Mouse (Mus musculus) megakaryocyte, embryonic 14.5 days (primary cell): ENCODE measurements around the gene Defb39. TPM values are rescaled to one million over a fixed set of nuclear protein-coding genes. Genes with fewer than 3 reads are reported as not detected.

Experiments
- H3K27me3 ChIP-seq: replicated peaks from 2 replicates; pipeline ENCODE3; 2012; ENCODE audit warnings: inconsistent platforms
- H3K36me3 ChIP-seq: replicated peaks from 2 replicates; pipeline ENCODE3; 2012; ENCODE audit warnings: low read length, inconsistent platforms, mixed read lengths
- H3K4me1 ChIP-seq: 2 replicates; pipeline ENCODE4 v1.6.1; 2012; ENCODE audit warnings: inconsistent platforms
- H3K4me3 ChIP-seq: replicated peaks from 2 replicates; pipeline ENCODE3; 2012; ENCODE audit warnings: moderate library complexity, mild to moderate bottlenecking, inconsistent platforms
- H3K9me3 ChIP-seq: 2 replicates; pipeline ENCODE4 v1.6.1; 2012; ENCODE audit warnings: inconsistent platforms
- FLI1 ChIP-seq: IDR thresholded peaks from 2 replicates; pipeline ENCODE4 v1.6.1; 2012; ENCODE audit warnings: low read length, inconsistent platforms, mixed read lengths
- GATA1 ChIP-seq: IDR thresholded peaks from 3 replicates; pipeline ENCODE4 v1.6.1; 2012; ENCODE audit warnings: mixed read lengths, low read length, inconsistent platforms, borderline replicate concordance
- polyA plus RNA-seq: library from polyadenylated mRNA; stranded (reverse); fragments of >175 nt; gene quantifications from 2 replicates; pipeline ENCODE4 v1.2.3, GENCODE M21; 2012; ENCODE audit warnings: low replicate concordance; ENCODE audit not compliant: insufficient read depth

Gene Defb39
- not detected in 2 replicates for polyA plus RNA-seq

DNA sequence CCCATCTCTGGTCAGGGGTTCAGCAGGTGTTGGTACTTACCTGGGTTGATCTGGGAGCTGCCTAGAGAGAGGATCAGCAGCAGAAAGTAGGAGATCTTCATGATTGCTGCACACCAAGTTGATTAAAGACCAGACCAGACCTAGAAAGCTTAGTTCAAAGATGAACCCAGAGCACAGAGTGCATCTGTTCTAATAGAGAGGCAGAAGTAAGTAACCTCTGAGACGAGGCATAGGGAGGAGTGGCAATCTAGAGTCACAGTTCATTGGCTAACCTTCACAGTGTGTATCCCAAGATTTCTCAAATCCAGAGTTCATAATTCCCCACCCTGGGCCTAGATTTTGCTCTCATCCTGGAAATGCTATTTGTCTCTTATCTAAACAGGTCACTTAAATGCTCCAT, at the start of gene Defb39:
Gene Defb39 (minus strand): TSS at position 101 of the 400 bp plus-strand sequence.
- TF ChIP-seq FLI1 (no peak), GATA1 (no peak)

DNA sequence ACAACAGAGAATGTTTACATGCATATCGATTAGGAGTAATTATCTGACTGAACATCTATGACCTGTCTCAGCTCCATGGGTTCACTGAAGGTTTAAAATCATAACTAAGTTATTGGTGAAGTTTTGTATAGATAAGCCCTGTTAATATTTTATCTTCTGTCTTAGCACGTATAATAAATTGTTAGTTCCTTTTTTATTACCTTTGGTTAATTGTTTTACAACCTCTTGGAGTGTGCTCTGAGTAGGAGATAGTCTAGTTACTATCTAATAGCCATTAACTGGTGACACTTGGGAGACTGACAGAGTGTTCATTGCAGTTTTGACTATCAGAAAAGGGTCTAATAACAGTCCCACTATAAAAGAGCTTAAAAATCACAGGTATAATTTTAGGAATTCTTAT, 1.4 kb upstream of the Defb39 start:
- TF ChIP-seq GATA1 (no peak), FLI1 (no peak)
- H3K4me3 ChIP-seq = no peak overlapping the region
- peaks cover 4% of the 10 kb centered on the region; the same call in 1 of the 2 replicates for H3K9me3 ChIP-seq
- H3K4me1 ChIP-seq = no peaks in the 10 kb centered on the region
- H3K36me3 ChIP-seq = no peaks in the 10 kb centered on the region
- no peaks in the 10 kb centered on the region for H3K27me3 ChIP-seq

More for the DNA sequence above, at the start of gene Defb39:
- H3K4me1 ChIP-seq = no peaks in the 10 kb centered on the region
- H3K4me3 ChIP-seq = no peak within 1 kb of the TSS
- H3K36me3 ChIP-seq = no peaks in the 10 kb centered on the region
- H3K27me3 ChIP-seq = no peaks in the 10 kb centered on the region
- H3K9me3 ChIP-seq = peaks cover 4% of the 10 kb centered on the region; the same call in 1 of the 2 replicates

DNA sequence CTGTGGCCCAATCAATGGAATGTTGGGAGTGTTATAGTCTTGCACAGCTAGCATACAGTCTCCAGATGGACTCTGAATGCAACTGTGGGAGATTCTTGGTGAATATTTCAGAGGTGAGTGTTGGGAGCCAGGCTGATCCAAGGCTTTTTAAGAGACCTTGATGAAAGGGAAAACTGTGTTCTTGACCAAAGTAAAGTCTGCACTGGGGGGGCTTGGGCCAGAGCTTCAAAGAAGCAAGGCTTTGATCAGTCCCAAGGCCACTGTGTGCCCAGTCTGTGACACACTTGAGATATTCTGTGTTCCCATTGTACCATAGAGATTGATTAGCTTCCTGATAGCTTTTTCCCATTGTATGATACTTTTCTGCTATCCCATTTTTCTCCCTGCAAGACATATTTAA, 1.7 kb downstream of the Defb39 start:
- no peaks in the 10 kb centered on the region for H3K27me3 ChIP-seq
- TF ChIP-seq GATA1 (no peak), FLI1 (no peak)
- no peaks in the 10 kb centered on the region for H3K4me1 ChIP-seq
- H3K36me3 ChIP-seq = no peaks in the 10 kb centered on the region
- no peak overlapping the region for H3K4me3 ChIP-seq
- peaks cover 4% of the 10 kb centered on the region; the same call in 1 of the 2 replicates for H3K9me3 ChIP-seq

DNA sequence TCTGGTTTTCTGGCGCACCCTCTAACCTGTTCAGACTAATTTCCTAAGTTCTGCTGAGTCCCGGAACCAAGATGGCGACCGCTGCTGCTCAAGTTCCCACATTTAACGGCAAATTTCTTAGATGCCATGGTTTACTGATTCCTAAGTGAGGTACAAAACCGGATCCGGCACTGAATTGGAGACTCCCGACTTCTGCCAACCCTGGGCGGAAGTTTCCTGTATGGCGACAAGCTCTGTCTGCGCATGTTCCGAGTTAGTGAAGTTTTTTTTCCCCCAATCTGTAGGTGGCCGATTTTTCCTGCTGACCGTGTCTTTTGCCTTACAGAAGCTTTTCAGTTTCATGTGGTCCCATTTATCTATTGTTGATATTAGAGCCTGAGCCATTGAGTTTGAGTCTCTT, 19.4 kb downstream of the Defb39 start:
- TF ChIP-seq GATA1 (no peak), FLI1 (no peak)
- Histone ChIP-seq H3K27me3 (no peaks in the 10 kb centered on the region), H3K4me1 (no peaks in the 10 kb centered on the region), H3K36me3 (no peaks in the 10 kb centered on the region), H3K4me3 (no peak overlapping the region), H3K9me3 (no peaks in the 10 kb centered on the region; the same call in 1 of the 2 replicates)

DNA sequence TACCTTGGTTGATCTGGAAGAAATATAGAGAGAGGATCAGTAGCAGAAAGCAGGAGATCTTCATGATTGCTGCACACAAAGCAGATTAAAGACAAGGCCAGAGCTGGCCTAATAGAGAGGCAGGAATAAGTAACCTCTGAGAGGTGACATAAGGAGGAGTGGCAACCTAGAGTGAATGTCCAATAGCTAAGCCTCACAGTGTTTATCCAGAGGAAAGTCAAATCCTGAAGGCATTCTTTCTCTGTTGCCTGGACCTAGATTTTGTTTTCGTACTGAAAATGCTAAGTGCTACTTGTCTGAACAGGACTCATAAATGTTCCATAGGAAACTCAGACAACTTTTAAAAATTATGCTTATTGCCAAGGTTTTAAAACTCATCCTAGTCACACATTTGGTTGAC, 38.1 kb downstream of the Defb39 start, which contains the start of gene Defb38:
Gene Defb38 (minus strand): TSS at position 101 of the 400 bp plus-strand sequence.
- Histone ChIP-seq H3K9me3 (no peaks in the 10 kb centered on the region), H3K4me1 (no peaks in the 10 kb centered on the region), H3K36me3 (no peaks in the 10 kb centered on the region), H3K27me3 (no peaks in the 10 kb centered on the region), H3K4me3 (no peak within 1 kb of the TSS)
- TF ChIP-seq FLI1 = no peak
- no peak for TF ChIP-seq GATA1

Other genes starting within 250 kb of the Defb39 start
- gene Defb40, start 86.6 kb downstream of the Defb39 start, polyA plus RNA-seq = not detected in 2 replicates
- gene Defb37, start 73.8 kb downstream of the Defb39 start, polyA plus RNA-seq = not detected in 2 replicates
- not detected in 2 replicates for gene Defb38, start 38.2 kb downstream of the Defb39 start, polyA plus RNA-seq
- not detected in 2 replicates for gene Defb12, start 50.0 kb upstream of the Defb39 start, polyA plus RNA-seq
- gene Defb34, start 58.9 kb upstream of the Defb39 start, polyA plus RNA-seq = not detected in 2 replicates
- not detected in 2 replicates for gene Gm45826, start 76.0 kb upstream of the Defb39 start, polyA plus RNA-seq
- gene Defb14, start 129.5 kb upstream of the Defb39 start, polyA plus RNA-seq = not detected in 2 replicates
- gene Defb4, start 133.9 kb upstream of the Defb39 start, polyA plus RNA-seq = not detected in 2 replicates
- not detected in 2 replicates for gene Defb6, start 160.7 kb upstream of the Defb39 start, polyA plus RNA-seq
- not detected in 2 replicates for gene Defb46, start 175.1 kb upstream of the Defb39 start, polyA plus RNA-seq
- gene Defb5, start 182.8 kb upstream of the Defb39 start, polyA plus RNA-seq = not detected in 2 replicates
- gene Defb3, start 228.6 kb upstream of the Defb39 start, polyA plus RNA-seq = not detected in 2 replicates